Mouse (Mus musculus): ENCODE results near the gene Zfp109.

DNA sequence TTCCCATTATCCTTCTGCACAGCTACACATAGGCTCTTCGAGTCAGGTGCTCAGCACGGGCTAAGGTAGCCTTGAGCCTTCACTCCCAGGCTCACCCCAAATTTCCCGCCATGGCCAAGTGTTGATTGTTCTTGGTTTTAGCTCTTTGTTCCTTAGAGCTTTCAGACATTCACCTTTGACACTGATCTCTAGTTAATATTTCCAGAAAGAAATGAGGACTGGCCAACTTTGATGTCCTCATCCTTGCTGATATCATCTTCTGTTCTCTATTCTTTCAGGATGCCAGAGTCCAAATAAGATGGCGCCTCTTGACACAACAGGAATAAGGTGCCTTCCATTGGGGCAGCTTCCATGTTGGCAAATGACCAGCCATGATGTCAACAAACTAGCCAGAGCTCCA is 37.1 kb upstream of the Zfp109 start:
- TF ChIP-seq CTCF (IDR thresholded peaks at IDR 0.05; ENCODE audit: insufficient read depth, low read length), result no peak
- TF ChIP-seq POLR2A (IDR thresholded peaks at IDR 0.05; ENCODE audit: borderline replicate concordance, extremely low read depth, low read depth, low read length), result no peak
